Mouse (Mus musculus): ENCODE results near the gene Eml1. TPM values are rescaled to one million over a fixed set of nuclear protein-coding genes. Genes with fewer than 3 reads are reported as not detected.
A peak's percentile ranks its signal among the peaks of the same experiment; 100 is the strongest.

The Eml1 gene
- polyA plus RNA-seq, 1 experiment from 2014 or later, result 109 TPM

GRCm38 (mm10) chr12:108355271-108355670, 15.5 kb upstream of the Eml1 start:
- no peaks in the 10 kb centered on the region for H3K9me3 ChIP-seq (ENCODE audit: low read depth, low read length)
- no peaks in the 10 kb centered on the region for H3K36me3 ChIP-seq (ENCODE audit: insufficient read depth)
- WGBS, result 63% methylated on average over 1 of the region's 1 CpGs
- H3K27me3 ChIP-seq (ENCODE audit: insufficient read depth, low read length), result peaks cover 34% of the 10 kb centered on the region; the same call in 1 of the 2 replicates
- ATAC-seq (ENCODE audit: insufficient read depth), result no peak
- TF ChIP-seq CTCF (IDR thresholded peaks at IDR 0.05; ENCODE audit: low read depth), result no peak
- H3K9ac ChIP-seq, result no peak overlapping the region
- H3K27ac ChIP-seq (ENCODE audit: low read depth), result no peak overlapping the region
- DNase-seq, result no peak
- H3K4me3 ChIP-seq (ENCODE audit: low read depth, low read length), result no peak overlapping the region
- H3K4me2 ChIP-seq, result no peak overlapping the region
- H3K4me1 ChIP-seq (ENCODE audit: insufficient read depth), result no peaks in the 10 kb centered on the region; the same call in 1 of the 2 replicates

GRCm38 (mm10) chr12:108355986-108356385, 14.8 kb upstream of the Eml1 start:
- no peaks in the 10 kb centered on the region; the same call in 1 of the 2 replicates for H3K4me1 ChIP-seq (ENCODE audit: insufficient read depth)
- no peak for ATAC-seq (ENCODE audit: insufficient read depth)
- H3K4me2 ChIP-seq, result no peak overlapping the region
- no peaks in the 10 kb centered on the region for H3K36me3 ChIP-seq (ENCODE audit: insufficient read depth)
- no peak for DNase-seq
- no peak overlapping the region for H3K9ac ChIP-seq
- H3K4me3 ChIP-seq (ENCODE audit: low read depth, low read length), result no peak overlapping the region
- H3K9me3 ChIP-seq (ENCODE audit: low read depth, low read length), result no peaks in the 10 kb centered on the region
- H3K27me3 ChIP-seq (ENCODE audit: insufficient read depth, low read length), result peaks cover 29% of the 10 kb centered on the region; the same call in 1 of the 2 replicates
- H3K27ac ChIP-seq (ENCODE audit: low read depth), result no peak overlapping the region
- TF ChIP-seq CTCF (IDR thresholded peaks at IDR 0.05; ENCODE audit: low read depth), result peak; percentile 23; the same call in 1 of the 2 replicates

GRCm38 (mm10) chr12:108363796-108364195, 7.0 kb upstream of the Eml1 start:
- no peak overlapping the region for H3K4me2 ChIP-seq
- peaks cover 20% of the 10 kb centered on the region for H3K4me1 ChIP-seq (ENCODE audit: insufficient read depth)
- TF ChIP-seq CTCF (IDR thresholded peaks at IDR 0.05; ENCODE audit: low read depth), result peak; percentile 98
- no peak overlapping the region for H3K9ac ChIP-seq
- no peaks in the 10 kb centered on the region for H3K9me3 ChIP-seq (ENCODE audit: low read depth, low read length)
- ATAC-seq (ENCODE audit: insufficient read depth), result peak; percentile 74
- H3K27me3 ChIP-seq (ENCODE audit: insufficient read depth, low read length), result no peaks in the 10 kb centered on the region
- no peaks in the 10 kb centered on the region for H3K36me3 ChIP-seq (ENCODE audit: insufficient read depth)
- no peak overlapping the region for H3K27ac ChIP-seq (ENCODE audit: low read depth)
- DNase-seq, result peak; percentile 94
- WGBS, result 11% methylated on average over 5 of the region's 5 CpGs
- no peak overlapping the region for H3K4me3 ChIP-seq (ENCODE audit: low read depth, low read length)

GRCm38 (mm10) chr12:108365340-108365739, 5.4 kb upstream of the Eml1 start:
- ATAC-seq (ENCODE audit: insufficient read depth), result peak; percentile 74
- Histone ChIP-seq H3K4me2 (no peak overlapping the region), H3K27me3 (ENCODE audit: insufficient read depth, low read length) (no peaks in the 10 kb centered on the region), H3K36me3 (ENCODE audit: insufficient read depth) (no peaks in the 10 kb centered on the region), H3K27ac (ENCODE audit: low read depth) (peak overlapping the region; percentile 55; the same call in 1 of the 2 replicates), H3K4me3 (ENCODE audit: low read depth, low read length) (no peak overlapping the region), H3K9me3 (ENCODE audit: low read depth, low read length) (no peaks in the 10 kb centered on the region), H3K4me1 (ENCODE audit: insufficient read depth) (peaks cover 30% of the 10 kb centered on the region), H3K9ac (no peak overlapping the region)
- TF ChIP-seq CTCF (IDR thresholded peaks at IDR 0.05; ENCODE audit: low read depth), result peak; percentile 57
- peak; percentile 90 for DNase-seq
- WGBS, result 7% methylated on average over 3 of the region's 3 CpGs

- H3K36me3 ChIP-seq (ENCODE audit: insufficient read depth), result no peaks in the 10 kb centered on the region
- H3K9ac ChIP-seq, result no peak overlapping the region
- no peaks in the 10 kb centered on the region for H3K9me3 ChIP-seq (ENCODE audit: low read depth, low read length)
- ATAC-seq (ENCODE audit: insufficient read depth) (no peak), DNase-seq (no peak)
- no peak overlapping the region; the same call in 1 of the 2 replicates for H3K27ac ChIP-seq (ENCODE audit: low read depth)
- WGBS, result 23% methylated on average over 7 of the region's 7 CpGs
- H3K4me1 ChIP-seq (ENCODE audit: insufficient read depth), result peaks cover 35% of the 10 kb centered on the region
- no peaks in the 10 kb centered on the region for H3K27me3 ChIP-seq (ENCODE audit: insufficient read depth, low read length)
- H3K4me3 ChIP-seq (ENCODE audit: low read depth, low read length), result no peak overlapping the region
- TF ChIP-seq CTCF (IDR thresholded peaks at IDR 0.05; ENCODE audit: low read depth), result no peak
- no peak overlapping the region for H3K4me2 ChIP-seq
Measured at GRCm38 (mm10) chr12:108365868-108366267, 4.9 kb upstream of the Eml1 start.

- Histone ChIP-seq H3K9ac (no peak overlapping the region), H3K4me2 (no peak overlapping the region), H3K27me3 (ENCODE audit: insufficient read depth, low read length) (no peaks in the 10 kb centered on the region), H3K36me3 (ENCODE audit: insufficient read depth) (no peaks in the 10 kb centered on the region), H3K4me3 (ENCODE audit: low read depth, low read length) (no peak overlapping the region), H3K27ac (ENCODE audit: low read depth) (no peak overlapping the region; the same call in 1 of the 2 replicates), H3K4me1 (ENCODE audit: insufficient read depth) (peaks cover 42% of the 10 kb centered on the region), H3K9me3 (ENCODE audit: low read depth, low read length) (no peaks in the 10 kb centered on the region)
- ATAC-seq (ENCODE audit: insufficient read depth), result no peak
- 75% methylated on average over 2 of the region's 2 CpGs for WGBS
- DNase-seq, result peak; percentile 24
- no peak for TF ChIP-seq CTCF (IDR thresholded peaks at IDR 0.05; ENCODE audit: low read depth)
Measured at GRCm38 (mm10) chr12:108367909-108368308, 2.8 kb upstream of the Eml1 start.

- Histone ChIP-seq H3K36me3 (ENCODE audit: insufficient read depth) (no peaks in the 10 kb centered on the region), H3K9ac (no peak overlapping the region), H3K4me3 (ENCODE audit: low read depth, low read length) (no peak overlapping the region), H3K9me3 (ENCODE audit: low read depth, low read length) (no peaks in the 10 kb centered on the region), H3K4me1 (ENCODE audit: insufficient read depth) (peaks cover 42% of the 10 kb centered on the region), H3K4me2 (no peak overlapping the region), H3K27me3 (ENCODE audit: insufficient read depth, low read length) (no peaks in the 10 kb centered on the region), H3K27ac (ENCODE audit: low read depth) (0 out of 2 replicates have a peak overlapping the region, but pooled peaks have one; percentile 30)
- no peak for ATAC-seq (ENCODE audit: insufficient read depth)
- DNase-seq, result peak; percentile 25
- TF ChIP-seq CTCF (IDR thresholded peaks at IDR 0.05; ENCODE audit: low read depth), result no peak
- WGBS, result 58% methylated on average over 5 of the region's 5 CpGs
Measured at GRCm38 (mm10) chr12:108368921-108369320, 1.8 kb upstream of the Eml1 start.

Measured in lung, embryonic 14.5 days (tissue).